In the genomic region with DNA sequence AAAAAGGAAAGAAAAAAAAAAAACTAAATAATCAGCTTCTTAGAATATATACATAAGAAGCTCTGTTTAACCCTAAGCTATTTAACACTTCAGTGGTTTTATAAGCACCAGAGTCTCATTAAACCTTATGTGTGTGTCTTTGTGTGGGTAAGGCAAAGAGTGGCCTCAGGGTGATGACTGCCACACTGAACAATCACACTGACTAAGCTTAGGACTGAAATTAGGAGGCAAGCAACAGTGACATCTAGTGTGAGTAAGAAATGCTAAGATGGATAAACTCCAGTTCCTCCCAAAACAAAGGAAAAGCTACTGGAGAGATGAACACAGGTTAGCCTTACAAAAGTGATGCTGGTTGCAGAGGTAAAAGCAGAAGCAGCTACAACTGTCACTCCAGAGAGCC, we compare ENCODE assay signal across 9 mouse cellular contexts.
A peak's percentile ranks its signal among the peaks of the same experiment; 100 is the strongest.
DNase-seq lines count a peak whose midpoint lies in the region; ATAC-seq and TF ChIP-seq lines count a peak whose summit lies in the region.
"Had no signal": no experiment of that assay in that cellular context is flagged by ENCODE, and none has a peak within 500 bp of the region (broad histone marks: within the 10 kb centered on the region; RNA-seq: fewer than 3 reads in every experiment).

No protein-coding gene starts in this region.

- TF ChIP-seq POLR2A in lung, adult 2 months (IDR thresholded peaks at IDR 0.05; ENCODE audit: borderline replicate concordance, extremely low read depth, low read depth, low read length), result no peak

- no peak for TF ChIP-seq EP300 in lung, postnatal 0 days (IDR thresholded peaks at IDR 0.05)
- no peak for TF ChIP-seq EP300 in stomach, postnatal 0 days (optimal IDR thresholded peaks at IDR 0.05)

- no peaks in the 10 kb centered on the region for H3K4me1 ChIP-seq in lung, embryonic 14.5 days (ENCODE audit: insufficient read depth)
- no peaks in the 10 kb centered on the region for H3K4me1 ChIP-seq in lung, postnatal 0 days (ENCODE audit: insufficient read depth, low read depth, low read length)
- H3K4me1 ChIP-seq in hindbrain, embryonic 15.5 days (replicated peaks), result no peaks in the 10 kb centered on the region
- H3K4me1 ChIP-seq in stomach, postnatal 0 days (replicated peaks; ENCODE audit: control insufficient read depth, insufficient read depth), result no peaks in the 10 kb centered on the region
- H3K4me1 ChIP-seq in lung, adult 2 months (ENCODE audit: control insufficient read depth, insufficient read depth, low read length), result no peaks in the 10 kb centered on the region
- H3K4me1 ChIP-seq: liver, embryonic 15.5 days had no signal

- no peak for ATAC-seq in lung, embryonic 14.5 days (ENCODE audit: insufficient read depth)
- no peak for ATAC-seq in lung, postnatal 0 days
- ATAC-seq in hindbrain, embryonic 15.5 days (ENCODE audit: low FRiP score, low read depth), result peak; percentile 90
- no peak for ATAC-seq in stomach, postnatal 0 days (ENCODE audit: low FRiP score, low TSS enrichment)

- intact Hi-C loops in heart, postnatal 25 days (cut with DNase I), result no loop called here

- 0 out of 2 replicates have a peak, but pooled peaks have one; percentile 15 for TF ChIP-seq CTCF in lung, embryonic 14.5 days (IDR thresholded peaks at IDR 0.05; ENCODE audit: low read depth)
- TF ChIP-seq CTCF in lung, postnatal 0 days (IDR thresholded peaks at IDR 0.05), result no peak
- peak; percentile 62 for TF ChIP-seq CTCF in stomach, postnatal 0 days (IDR thresholded peaks at IDR 0.05; ENCODE audit: low read depth)
- no peak for TF ChIP-seq CTCF in lung, adult 2 months (IDR thresholded peaks at IDR 0.05; ENCODE audit: insufficient read depth, low read length)

- no peaks in the 10 kb centered on the region for H3K9me3 ChIP-seq in lung, embryonic 14.5 days (ENCODE audit: low read depth, low read length)
- no peaks in the 10 kb centered on the region for H3K9me3 ChIP-seq in lung, postnatal 0 days (ENCODE audit: low read length)
- H3K9me3 ChIP-seq in hindbrain, embryonic 15.5 days, result no peaks in the 10 kb centered on the region
- no peaks in the 10 kb centered on the region for H3K9me3 ChIP-seq in stomach, postnatal 0 days (ENCODE audit: control insufficient read depth, low read length)
- H3K9me3 ChIP-seq: liver, embryonic 15.5 days had no signal

- DNase-seq in lung, embryonic 14.5 days, result peak; percentile 10
- no peak for DNase-seq in lung, postnatal 0 days (ENCODE audit: low spot score)
- peak; percentile 60 for DNase-seq in cerebellum, adult 9-11 months
- DNase-seq in stomach, postnatal 0 days (ENCODE audit: low spot score), result no peak
- DNase-seq in spleen, postnatal 36 days (ENCODE audit: low spot score in 2 of 2), result no peak
- no peak for DNase-seq in heart, postnatal 25 days (ENCODE audit: low spot score)
- no peak for DNase-seq in lung, adult 2 months

- H3K4me3 ChIP-seq in lung, embryonic 14.5 days (ENCODE audit: low read depth, low read length), result no peak overlapping the region
- no peak overlapping the region for H3K4me3 ChIP-seq in lung, postnatal 0 days (ENCODE audit: low read depth, low read length)
- no peak overlapping the region for H3K4me3 ChIP-seq in hindbrain, embryonic 15.5 days
- no peak overlapping the region for H3K4me3 ChIP-seq in stomach, postnatal 0 days (ENCODE audit: low read depth, low read length)
- no peak overlapping the region for H3K4me3 ChIP-seq in lung, adult 2 months (replicated peaks; ENCODE audit: extremely low read depth, low read depth, low read length)
- H3K4me3 ChIP-seq: liver, embryonic 15.5 days had no signal

- no peak overlapping the region for H3K27ac ChIP-seq in lung, embryonic 14.5 days (ENCODE audit: low read depth)
- no peak overlapping the region for H3K27ac ChIP-seq in lung, postnatal 0 days (ENCODE audit: low read length)
- H3K27ac ChIP-seq in hindbrain, embryonic 15.5 days (replicated peaks), result no peak overlapping the region
- H3K27ac ChIP-seq in stomach, postnatal 0 days (replicated peaks), result no peak overlapping the region
- H3K27ac ChIP-seq: liver, embryonic 15.5 days had no signal

- H3K27me3 ChIP-seq in lung, embryonic 14.5 days (ENCODE audit: insufficient read depth, low read length), result no peaks in the 10 kb centered on the region
- H3K27me3 ChIP-seq in lung, postnatal 0 days (replicated peaks; ENCODE audit: insufficient read depth, low read length), result no peaks in the 10 kb centered on the region
- H3K27me3 ChIP-seq in hindbrain, embryonic 15.5 days, result no peaks in the 10 kb centered on the region
- H3K27me3 ChIP-seq in stomach, postnatal 0 days (ENCODE audit: control insufficient read depth, insufficient read depth, low read length), result no peaks in the 10 kb centered on the region
- H3K27me3 ChIP-seq: liver, embryonic 15.5 days had no signal

- no peak overlapping the region for H3K4me2 ChIP-seq in lung, embryonic 14.5 days
- no peak overlapping the region for H3K4me2 ChIP-seq in lung, postnatal 0 days (replicated peaks; ENCODE audit: low read depth, low read length)
- no peak overlapping the region for H3K4me2 ChIP-seq in hindbrain, embryonic 15.5 days
- no peak overlapping the region for H3K4me2 ChIP-seq in stomach, postnatal 0 days (replicated peaks; ENCODE audit: low read depth)
- H3K4me2 ChIP-seq: liver, embryonic 15.5 days had no signal

- H3K9ac ChIP-seq in lung, embryonic 14.5 days, result no peak overlapping the region
- no peak overlapping the region for H3K9ac ChIP-seq in lung, postnatal 0 days (replicated peaks; ENCODE audit: low read depth)
- H3K9ac ChIP-seq in hindbrain, embryonic 15.5 days, result no peak overlapping the region
- no peak overlapping the region for H3K9ac ChIP-seq in stomach, postnatal 0 days (ENCODE audit: low read length)
- H3K9ac ChIP-seq: liver, embryonic 15.5 days had no signal

- H3K36me3 ChIP-seq in lung, embryonic 14.5 days (ENCODE audit: insufficient read depth), result no peaks in the 10 kb centered on the region
- no peaks in the 10 kb centered on the region for H3K36me3 ChIP-seq in lung, postnatal 0 days (ENCODE audit: insufficient read depth, low read length)
- H3K36me3 ChIP-seq in hindbrain, embryonic 15.5 days, result no peaks in the 10 kb centered on the region
- no peaks in the 10 kb centered on the region for H3K36me3 ChIP-seq in stomach, postnatal 0 days (ENCODE audit: control insufficient read depth, insufficient read depth, low read length)
- H3K36me3 ChIP-seq: liver, embryonic 15.5 days had no signal

Comparison
In these comparisons a context has a peak if more than half of its experiments do, and no peak if none do; other contexts are left out.
1. DNase-seq: peak in lung, embryonic 14.5 days (single experiment) and cerebellum, adult 9-11 months (single experiment); none in lung, postnatal 0 days (single experiment), stomach, postnatal 0 days (single experiment), spleen, postnatal 36 days (0 of 2), heart, postnatal 25 days (single experiment) and lung, adult 2 months (single experiment).
2. CTCF ChIP-seq: peak in lung, embryonic 14.5 days (single experiment) and stomach, postnatal 0 days (single experiment); none in lung, postnatal 0 days (single experiment) and lung, adult 2 months (single experiment).